Mouse (Mus musculus) 416B (cell line): ENCODE data around the gene C1qtnf7.

Source experiments
- DNase-seq: peaks from one replicate; pipeline ENCODE4 v3.0.0; 2011; ENCODE audit warnings: low read depth

The C1qtnf7 gene

DNA sequence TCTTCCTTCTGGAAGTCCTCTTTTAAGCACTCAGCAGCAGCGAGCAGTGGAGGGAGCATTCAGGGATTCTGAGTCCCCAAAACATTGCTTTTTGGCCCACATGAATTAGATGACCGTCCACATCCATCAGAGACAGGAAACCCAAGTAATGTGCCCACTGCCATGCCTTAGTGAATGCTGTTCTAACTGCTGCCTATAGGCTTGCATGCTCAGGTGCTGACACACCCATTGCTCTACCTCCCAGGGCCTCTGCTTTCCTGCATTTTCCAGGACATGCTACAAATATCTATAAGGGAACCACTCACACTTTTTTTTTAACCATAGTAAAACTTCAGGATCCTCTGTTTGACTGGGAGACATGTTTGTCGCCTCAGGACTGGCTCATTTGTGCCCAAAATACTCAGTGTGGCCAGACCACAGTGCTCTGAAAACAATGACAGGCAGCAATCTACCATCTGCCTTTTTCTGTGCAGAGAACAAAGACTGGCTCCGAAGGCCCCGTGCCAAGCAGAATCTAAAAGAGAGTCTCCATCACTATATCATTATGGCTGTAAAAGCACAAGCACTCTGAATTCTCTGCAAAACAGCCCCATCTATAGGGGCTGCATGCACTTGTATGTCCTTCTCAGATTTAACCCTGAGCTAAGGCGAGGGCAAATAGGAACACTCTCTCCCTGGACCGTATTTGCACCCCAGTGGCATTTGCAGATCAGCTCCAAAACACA, 106.4 kb downstream of the C1qtnf7 start:
- DNase-seq = no peak

DNA sequence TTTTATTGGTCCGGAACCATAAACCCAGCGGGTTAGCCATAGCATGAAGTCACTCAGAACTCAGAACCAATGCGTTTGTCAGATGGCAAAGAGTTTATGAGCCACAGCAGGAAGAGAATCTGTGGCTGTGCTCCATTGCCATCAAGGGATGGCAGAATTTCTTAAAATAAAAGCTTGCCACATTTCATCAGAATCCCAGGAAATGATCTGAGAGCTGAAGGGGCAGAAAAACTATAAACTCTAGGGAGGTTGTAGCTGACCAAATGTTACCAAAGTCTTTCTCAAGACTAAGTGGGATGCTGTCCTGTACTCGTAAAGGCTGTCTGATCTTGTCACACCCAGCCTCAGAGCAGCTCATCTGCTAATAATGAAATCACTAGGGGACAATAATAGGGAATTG, 110.1 kb downstream of the C1qtnf7 start:
- DNase-seq = no peak

DNA sequence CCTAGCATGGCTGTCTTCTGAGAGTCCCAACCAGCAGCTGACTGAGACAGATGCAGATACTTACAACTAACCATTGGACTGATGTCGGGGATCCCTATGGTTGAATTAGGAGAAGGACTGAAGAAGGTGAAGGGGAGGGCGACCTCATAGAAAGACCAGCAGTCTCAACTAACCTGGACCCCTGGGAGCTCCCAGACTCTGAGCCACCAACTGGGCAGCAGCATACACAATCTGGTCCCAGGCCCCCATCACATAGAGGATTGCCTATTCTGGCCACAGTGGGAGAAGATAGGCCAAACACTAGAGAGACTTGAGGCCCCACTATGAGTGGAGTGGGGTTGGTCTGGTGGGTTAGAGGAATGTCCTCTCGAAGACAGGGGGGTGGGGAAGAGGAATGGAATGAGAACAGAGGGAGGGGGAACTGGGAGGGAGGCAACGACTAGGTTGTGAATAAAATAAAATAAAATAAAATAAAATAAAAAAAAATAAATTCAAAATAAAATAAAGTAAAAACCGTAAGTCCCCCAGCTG, 118.8 kb downstream of the C1qtnf7 start:
- DNase-seq = no peak

DNA sequence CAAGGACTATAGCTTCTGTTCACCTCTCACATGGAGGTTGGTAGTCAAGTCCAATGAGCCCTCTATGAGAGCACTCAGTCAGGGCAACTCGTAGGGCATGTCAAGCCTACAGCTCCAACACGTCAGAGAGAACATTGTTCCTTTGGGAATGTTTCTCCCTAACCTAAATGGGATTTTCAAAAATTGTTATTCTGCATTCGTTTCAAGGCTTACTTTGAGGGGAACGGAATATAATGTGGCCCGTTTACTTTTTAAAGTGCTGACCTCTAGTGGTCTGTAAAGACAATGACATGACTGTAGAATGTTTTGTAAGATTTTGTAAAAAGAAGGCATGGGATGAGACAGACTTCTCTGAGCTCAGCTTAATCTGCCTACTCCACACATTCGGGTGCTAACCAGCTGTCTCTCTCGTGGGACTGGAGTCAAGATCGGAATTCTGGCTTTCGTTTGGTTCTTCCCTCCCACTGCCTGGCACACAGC, 119.3 kb downstream of the C1qtnf7 start:
- DNase-seq = peak; percentile 36

DNA sequence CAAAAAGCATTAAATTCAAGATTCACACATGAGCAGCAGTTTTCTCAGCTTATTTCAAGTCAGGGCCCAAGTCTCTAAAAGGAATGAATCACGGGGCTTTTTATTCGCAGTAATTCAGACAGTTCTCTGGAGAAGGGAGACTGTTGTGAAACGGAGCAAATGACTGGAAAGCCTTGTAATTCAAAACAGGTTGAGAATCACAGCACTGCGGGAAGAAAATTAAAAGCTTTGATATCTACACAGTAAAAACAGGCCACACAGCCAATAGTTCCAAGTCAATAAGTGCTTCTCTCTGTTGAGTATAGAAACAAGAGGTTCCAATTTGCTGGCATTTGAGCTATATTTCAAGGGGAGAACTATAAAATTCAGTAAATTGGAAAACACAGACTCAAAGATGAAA, 129.7 kb downstream of the C1qtnf7 start:
- DNase-seq = no peak

DNA sequence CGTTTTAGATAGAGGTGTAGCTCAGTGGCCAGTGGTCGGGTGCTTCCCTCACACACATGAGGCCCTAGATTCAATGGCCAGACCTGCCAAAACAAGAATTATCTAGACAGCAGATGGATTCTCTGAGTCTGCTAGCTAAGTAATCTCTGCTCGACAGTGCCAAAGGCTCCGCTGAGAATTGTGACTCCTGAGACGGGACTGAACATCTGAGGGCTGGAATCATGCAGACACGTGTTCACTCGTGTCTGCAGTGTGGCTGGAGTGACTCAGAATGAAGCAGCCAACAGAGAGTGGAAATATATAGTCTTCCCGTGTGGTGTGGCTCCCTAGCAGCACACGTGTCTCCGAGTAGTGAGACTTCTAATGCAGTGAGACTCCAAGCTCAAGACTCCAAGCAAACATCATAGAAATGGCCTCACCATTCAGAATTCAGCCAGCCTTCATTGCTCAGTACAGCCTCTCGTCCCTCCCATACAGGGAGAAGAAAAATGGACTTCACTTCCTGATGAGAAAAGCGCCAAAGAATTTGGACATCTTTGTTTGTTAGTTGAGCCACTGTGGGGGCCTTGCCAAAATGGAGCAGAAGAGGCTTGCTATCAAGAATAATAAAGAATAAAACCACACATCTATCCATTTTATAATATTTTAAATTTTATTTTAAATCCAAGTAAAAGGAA, 131.9 kb downstream of the C1qtnf7 start:
- DNase-seq = no peak

DNA sequence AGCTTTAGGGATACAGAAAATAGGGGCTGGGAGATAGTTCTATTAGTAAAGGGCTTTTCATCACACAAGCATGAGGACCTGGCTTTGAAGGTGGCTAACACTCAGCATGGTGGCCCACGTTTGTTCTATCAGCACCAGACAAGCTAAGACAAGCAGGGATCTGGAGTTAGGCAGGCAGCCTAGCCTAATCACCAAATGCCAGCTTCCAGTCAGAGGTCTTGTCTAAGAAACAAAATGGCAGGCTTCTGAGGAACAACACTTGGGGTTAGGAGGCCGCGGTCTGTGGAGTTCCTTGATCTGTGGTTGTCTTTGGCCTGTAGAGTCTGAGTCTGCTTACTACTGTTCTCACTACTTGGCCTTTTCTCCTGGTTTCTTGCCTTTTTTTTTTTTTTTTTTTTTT, 146.2 kb downstream of the C1qtnf7 start:
- no peak for DNase-seq

DNA sequence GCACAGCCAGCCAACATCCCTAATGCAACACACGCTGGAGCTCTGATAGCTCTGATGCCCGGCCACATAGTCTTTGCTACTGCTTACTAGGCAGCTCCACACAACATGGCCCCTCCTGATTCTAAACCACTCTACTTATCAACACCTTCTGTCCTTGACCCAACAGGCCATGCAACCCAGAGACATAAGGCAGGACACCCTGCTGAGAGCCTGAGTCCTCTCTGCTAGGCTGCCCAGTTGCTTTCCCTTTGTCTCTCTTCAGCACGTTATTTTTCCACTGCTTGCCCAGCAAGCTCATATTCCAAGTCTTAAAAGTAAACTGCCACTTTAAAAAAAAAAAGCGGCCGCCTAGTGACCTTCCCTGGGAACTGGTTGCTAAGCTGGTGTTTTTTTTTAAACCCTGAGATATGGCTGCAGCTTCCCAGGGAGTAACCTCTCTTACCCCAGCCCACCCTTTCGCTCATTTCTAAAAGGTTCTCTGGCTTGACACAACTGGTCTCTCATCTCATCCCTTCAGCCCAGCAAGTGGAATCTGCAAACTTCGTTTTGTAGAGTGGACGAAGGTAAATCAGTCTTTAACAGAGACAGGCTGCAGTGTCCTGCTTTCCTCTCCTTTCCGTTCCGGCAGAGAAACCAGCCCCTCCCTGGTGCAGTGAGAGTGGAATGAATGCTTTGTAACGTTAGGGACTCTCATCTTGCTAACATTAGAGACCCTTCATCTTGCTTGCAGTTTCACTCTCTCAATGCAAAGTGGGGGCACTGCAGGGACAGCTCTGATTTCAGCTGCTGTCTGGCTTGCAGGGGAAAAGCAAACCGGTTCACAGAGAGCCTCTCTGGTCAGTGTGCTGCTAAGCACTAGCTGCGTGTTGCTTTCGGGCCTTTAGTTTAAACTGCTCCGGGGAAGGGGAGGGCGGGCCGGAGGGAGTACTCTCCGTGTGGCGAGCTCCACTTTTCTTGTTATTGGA, 146.9 kb downstream of the C1qtnf7 start, which contains the start of gene Cc2d2a:
TSS of gene Cc2d2a (plus strand) at position 350 of the 965 bp plus-strand sequence.
- no peak for DNase-seq

DNA sequence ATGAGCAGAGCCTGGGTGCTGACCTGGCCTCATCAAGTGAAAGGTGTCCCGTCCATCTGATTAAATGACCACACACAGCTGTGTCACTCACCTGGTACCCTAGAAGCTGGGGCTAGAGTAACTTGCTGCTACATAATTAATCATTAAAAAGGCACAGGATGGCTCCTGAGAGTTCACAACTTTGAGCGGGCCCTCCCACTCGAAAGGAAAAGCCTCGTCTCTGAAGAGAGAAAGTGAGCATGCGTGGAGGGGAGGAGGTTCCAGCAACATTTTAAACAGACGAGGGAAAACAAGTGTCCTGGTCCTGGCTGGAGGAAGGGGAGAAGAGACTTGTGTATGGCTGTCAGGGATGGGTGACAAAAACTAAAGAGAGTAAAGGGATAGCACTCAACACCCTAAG, 148.2 kb downstream of the C1qtnf7 start:
- no peak for DNase-seq

DNA sequence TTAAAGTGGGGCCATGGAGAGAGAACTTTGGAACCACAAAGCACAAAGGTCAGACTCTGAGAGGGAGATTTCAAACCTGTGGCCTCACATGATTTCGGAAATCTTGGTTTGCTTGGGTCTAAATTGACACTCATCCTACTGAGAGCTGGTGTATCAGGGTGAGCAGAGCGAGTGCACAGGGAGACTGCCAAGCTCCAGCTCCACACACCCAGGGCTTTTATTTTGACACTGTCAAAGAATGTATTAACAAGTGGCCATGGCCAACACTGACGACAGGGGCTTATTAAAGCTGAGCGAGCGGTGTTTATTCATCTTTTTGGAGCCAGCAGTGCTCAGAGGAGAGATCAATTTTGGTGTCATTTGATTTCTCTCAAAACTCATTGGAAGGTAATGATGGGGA, 149.8 kb downstream of the C1qtnf7 start:
- no peak for DNase-seq
